Mouse (Mus musculus) WW6 (cell line): Measurements from ENCODE around the gene Itpr1.

Experiments used
- DNase-seq: peaks from one replicate; pipeline ENCODE4 v3.0.0-alpha.2; 2013; ENCODE audit warnings: low read depth, low spot score

Itpr1 gene

GRCm38 (mm10) chr6:108239056-108239455 is 26.2 kb downstream of the Itpr1 start:
- no peak for DNase-seq

GRCm38 (mm10) chr6:108240004-108240403 is 27.1 kb downstream of the Itpr1 start:
- no peak for DNase-seq

- no peak for DNase-seq
These were observed 27.9 kb downstream of the Itpr1 start for GRCm38 (mm10) chr6:108240754-108241153.

- DNase-seq, result no peak
These were observed 31.7 kb downstream of the Itpr1 start for GRCm38 (mm10) chr6:108244571-108244970.

- DNase-seq, result no peak
These were observed 33.6 kb downstream of the Itpr1 start for GRCm38 (mm10) chr6:108246369-108247085.

GRCm38 (mm10) chr6:108247211-108247610 is 34.3 kb downstream of the Itpr1 start:
- no peak for DNase-seq

GRCm38 (mm10) chr6:108248519-108248918 is 35.6 kb downstream of the Itpr1 start:
- DNase-seq, result no peak

- DNase-seq, result no peak
These were observed 36.4 kb downstream of the Itpr1 start for GRCm38 (mm10) chr6:108249031-108249917.

- no peak for DNase-seq
These were observed 37.0 kb downstream of the Itpr1 start for GRCm38 (mm10) chr6:108249918-108250225.

- DNase-seq, result no peak
These were observed 37.5 kb downstream of the Itpr1 start for GRCm38 (mm10) chr6:108250416-108250815.

GRCm38 (mm10) chr6:108252565-108253360 is 39.9 kb downstream of the Itpr1 start:
- no peak for DNase-seq

- DNase-seq, result no peak
These were observed 41.5 kb downstream of the Itpr1 start for GRCm38 (mm10) chr6:108254132-108255064.

- no peak for DNase-seq
These were observed 43.0 kb downstream of the Itpr1 start for GRCm38 (mm10) chr6:108255880-108256279.

GRCm38 (mm10) chr6:108257225-108257624 is 44.3 kb downstream of the Itpr1 start:
- DNase-seq, result no peak

GRCm38 (mm10) chr6:108258631-108259030 is 45.7 kb downstream of the Itpr1 start:
- no peak for DNase-seq

GRCm38 (mm10) chr6:108259671-108260070 is 46.8 kb downstream of the Itpr1 start:
- no peak for DNase-seq

GRCm38 (mm10) chr6:108261506-108261905 is 48.6 kb downstream of the Itpr1 start:
- no peak for DNase-seq

- no peak for DNase-seq
These were observed 51.3 kb downstream of the Itpr1 start for GRCm38 (mm10) chr6:108264164-108264563.

GRCm38 (mm10) chr6:108273451-108273850 is 60.6 kb downstream of the Itpr1 start:
- DNase-seq, result no peak

GRCm38 (mm10) chr6:108274364-108275084 is 61.6 kb downstream of the Itpr1 start:
- DNase-seq, result no peak
